Mouse (Mus musculus) CH12F3 (cell line): ENCODE measurements around the gene Ehbp1l1.

Experiments used
- in situ Hi-C: fragments of 300-500 bp; cut with MboI; formaldehyde crosslinking; loops from 2 replicates; pipeline ENCODE4 v1.14.3; 2020; ENCODE audit warnings: low sequenced_read_pairs

The Ehbp1l1 gene

GRCm38 (mm10) chr19:5725767-5726515 lies at the start of gene Ehbp1l1:
Gene Ehbp1l1, minus strand, starts transcription at chr19:5726317.
- in situ Hi-C loops, result no loop called here

GRCm38 (mm10) chr19:5770925-5771860 lies 45.1 kb upstream of the Ehbp1l1 start, which contains the start of gene Scyl1:
Gene Scyl1, minus strand, starts transcription at chr19:5771419.
- in situ Hi-C loops, result no loop called here

GRCm38 (mm10) chr19:5770311-5770710 lies 44.2 kb upstream of the Ehbp1l1 start:
- in situ Hi-C loops, result no loop called here

- in situ Hi-C loops, result no loop called here
Observed at GRCm38 (mm10) chr19:5767271-5767670, 41.2 kb upstream of the Ehbp1l1 start.

- in situ Hi-C loops, result no loop called here
Observed at GRCm38 (mm10) chr19:5763163-5763562, 37.0 kb upstream of the Ehbp1l1 start.

GRCm38 (mm10) chr19:5758878-5759403 lies 32.8 kb upstream of the Ehbp1l1 start:
- in situ Hi-C loops, result no loop called here

- in situ Hi-C loops, result no loop called here
Observed at GRCm38 (mm10) chr19:5756991-5757636, 31.0 kb upstream of the Ehbp1l1 start.

GRCm38 (mm10) chr19:5756321-5756985 lies 30.3 kb upstream of the Ehbp1l1 start:
- in situ Hi-C loops, result no loop called here

- in situ Hi-C loops, result no loop called here
Observed at GRCm38 (mm10) chr19:5751742-5752141, 25.6 kb upstream of the Ehbp1l1 start.

- in situ Hi-C loops, result no loop called here
Observed at GRCm38 (mm10) chr19:5750951-5751350, 24.8 kb upstream of the Ehbp1l1 start.

GRCm38 (mm10) chr19:5749476-5749875 lies 23.4 kb upstream of the Ehbp1l1 start:
- in situ Hi-C loops, result no loop called here

- in situ Hi-C loops, result no loop called here
Observed at GRCm38 (mm10) chr19:5746907-5747363, 20.8 kb upstream of the Ehbp1l1 start.

- in situ Hi-C loops, result no loop called here
Observed at GRCm38 (mm10) chr19:5745756-5746710, 19.9 kb upstream of the Ehbp1l1 start.

- in situ Hi-C loops, result no loop called here
Observed at GRCm38 (mm10) chr19:5743576-5743975, 17.5 kb upstream of the Ehbp1l1 start.

GRCm38 (mm10) chr19:5742241-5742641 lies 16.1 kb upstream of the Ehbp1l1 start:
- in situ Hi-C loops, result no loop called here

GRCm38 (mm10) chr19:5741641-5742240 lies 15.6 kb upstream of the Ehbp1l1 start:
- in situ Hi-C loops, result no loop called here

GRCm38 (mm10) chr19:5740320-5741317 lies 14.5 kb upstream of the Ehbp1l1 start, which contains the start of gene Ltbp3:
Gene Ltbp3, plus strand, starts transcription at chr19:5740904.
- in situ Hi-C loops, result no loop called here
